Mouse (Mus musculus): ENCODE results near the gene Rpl22.

- no peak for TF ChIP-seq FLI1 (IDR thresholded peaks at IDR 0.05; ENCODE audit: low read length)
- TF ChIP-seq GATA1 (IDR thresholded peaks at IDR 0.05; ENCODE audit: borderline replicate concordance, low read length) = no peak
These were observed 19.8 kb downstream of the Rpl22 start for GRCm38 (mm10) chr4:152345120-152345889.
